Mouse (Mus musculus): ENCODE data around the gene Cdca4.

DNA sequence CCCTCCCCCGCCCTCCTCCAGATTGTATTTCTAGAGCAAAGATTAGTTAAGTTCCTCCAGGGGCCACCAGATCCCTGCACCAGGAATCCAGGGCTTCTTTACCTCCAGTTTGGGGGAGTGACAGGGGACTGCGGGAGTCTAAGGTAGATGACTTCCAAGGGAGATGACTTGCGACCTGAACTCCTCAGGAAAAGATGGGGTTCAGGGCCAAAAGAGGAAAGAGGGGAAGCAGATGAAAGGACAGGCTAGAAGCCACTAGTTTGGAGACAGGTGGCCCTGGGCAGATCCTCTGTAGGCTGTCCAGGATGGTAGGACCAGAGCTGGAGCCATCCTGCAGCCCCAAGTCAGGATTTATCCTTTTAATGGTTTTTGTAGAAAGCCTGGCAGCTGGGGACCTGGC is 26.3 kb downstream of the Cdca4 start:
- TF ChIP-seq CTCF (IDR thresholded peaks at IDR 0.05; ENCODE audit: low read depth), result no peak
- TF ChIP-seq EP300 (IDR thresholded peaks at IDR 0.05; ENCODE audit: low read depth), result no peak

All from liver, postnatal 0 days (tissue).